Mouse (Mus musculus) limb, embryonic 14.5 days (tissue): ENCODE measurements around the gene Ifna6. TPM values are rescaled to one million over a fixed set of nuclear protein-coding genes. Genes with fewer than 3 reads are reported as not detected.
"Not testable (repeated sequence)": the region's sequence is repeated elsewhere in the genome, so short reads cannot be mapped to it uniquely, and the experiment has no call there.

Experiments used
- ATAC-seq: fragments of 200-750 bp; cut with Nextera tagmentation; 2 replicates; pipeline ENCODE4 v1.8.0; 2017; ENCODE audit warnings: low read depth, moderate number of reproducible peaks, moderate TSS enrichment; ENCODE audit not compliant: low FRiP score
- DNase-seq: peaks from one replicate; pipeline ENCODE4 v3.0.0-alpha.2; 2015; ENCODE audit warnings: low spot score
- H3K27ac ChIP-seq: fragments of 300-500 bp; sonication (generic); replicated peaks from 2 replicates; pipeline ENCODE4 v1.5.1; 2014; ENCODE audit warnings: low read depth, mild to moderate bottlenecking, low read length, moderate library complexity, mixed read lengths
- H3K27me3 ChIP-seq: fragments of 300-500 bp; sonication (generic); 2 replicates; pipeline ENCODE4 v1.6.1; 2014; ENCODE audit warnings: low read length, mixed read lengths; ENCODE audit not compliant: control insufficient read depth, insufficient read depth
- H3K36me3 ChIP-seq: fragments of 300-500 bp; sonication (generic); 2 replicates; pipeline ENCODE4 v1.6.1; 2014; ENCODE audit warnings: mild to moderate bottlenecking, low read length, moderate library complexity, mixed read lengths; ENCODE audit not compliant: control insufficient read depth, insufficient read depth
- H3K4me1 ChIP-seq: fragments of 300-500 bp; sonication (generic); 2 replicates; pipeline ENCODE4 v1.6.1; 2014; ENCODE audit warnings: antibody characterized with exemption, low read length, mixed read lengths; ENCODE audit not compliant: control insufficient read depth, insufficient read depth
- H3K4me2 ChIP-seq: fragments of 300-500 bp; sonication (generic); replicated peaks from 2 replicates; pipeline ENCODE4 v1.6.1; 2014; ENCODE audit warnings: low read depth, mild to moderate bottlenecking, low read length, moderate library complexity; ENCODE audit not compliant: severe bottlenecking
- H3K4me3 ChIP-seq: fragments of 300-500 bp; sonication (generic); replicated peaks from 2 replicates; pipeline ENCODE4 v1.5.1; 2014; ENCODE audit warnings: low read length
- H3K9ac ChIP-seq: fragments of 300-500 bp; sonication (generic); 2 replicates; pipeline ENCODE4 v1.6.1; 2014; ENCODE audit warnings: mild to moderate bottlenecking, low read depth, low read length, moderate library complexity; ENCODE audit not compliant: severe bottlenecking
- H3K9me3 ChIP-seq: fragments of 300-500 bp; sonication (generic); 2 replicates; pipeline ENCODE4 v1.6.1; 2016; ENCODE audit warnings: low read length; ENCODE audit not compliant: control insufficient read depth
- POLR2A ChIP-seq: fragments of 200-500 bp; IDR thresholded peaks from 2 replicates; pipeline ENCODE4 v1.8.0; 2012; ENCODE audit warnings: inconsistent platforms, mild to moderate bottlenecking, moderate library complexity, borderline replicate concordance; ENCODE audit not compliant: insufficient read depth, insufficient read length; ENCODE audit errors: extremely low read depth
- WGBS: fragments of 180-500 bp; shearing (Covaris S2); extraction: QIAGEN DNeasy Blood & Tissue Kit; methylation state at CpG from one replicate; pipeline ENCODE4 v1.1.7; 2014; 5-methylcytosine and 5-hydroxymethylcytosine counted together
- polyA plus RNA-seq, 2 experiments: library from polyadenylated mRNA; depleted of rRNA in 1 of 2; stranded (reverse) in 1 of 2; unstranded in 1 of 2; fragments of >200 nt; fragmentation: Nextera tagmentation in 1 of 2; extraction: Ambion mirVana in 1 of 2; gene quantifications; 2 replicates each; pipeline versions ENCODE4 v1.2.1 to v1.2.3; 2012 to 2014

The Ifna6 gene
- polyA plus RNA-seq, 2 experiments = not detected

- Histone ChIP-seq H3K36me3 (no peaks in the 10 kb centered on the region), H3K4me2 (no peak within 1 kb of the TSS), H3K4me1 (no peaks in the 10 kb centered on the region), H3K27me3 (no peaks in the 10 kb centered on the region), H3K9me3 (no peaks in the 10 kb centered on the region), H3K9ac (no peak within 1 kb of the TSS), H3K27ac (no peak within 1 kb of the TSS), H3K4me3 (no peak within 1 kb of the TSS)
- no peak for DNase-seq
- WGBS = 59% methylated on average over 3 of the region's 3 CpGs
- no peak for ATAC-seq
- TF ChIP-seq POLR2A = no peak
Measured at GRCm38 (mm10) chr4:88815928-88816327, 11.3 kb upstream of the Ifna6 start, which contains the start of gene Ifna7. TSS of gene Ifna7 (plus strand) at chr4:88816228.

DNA sequence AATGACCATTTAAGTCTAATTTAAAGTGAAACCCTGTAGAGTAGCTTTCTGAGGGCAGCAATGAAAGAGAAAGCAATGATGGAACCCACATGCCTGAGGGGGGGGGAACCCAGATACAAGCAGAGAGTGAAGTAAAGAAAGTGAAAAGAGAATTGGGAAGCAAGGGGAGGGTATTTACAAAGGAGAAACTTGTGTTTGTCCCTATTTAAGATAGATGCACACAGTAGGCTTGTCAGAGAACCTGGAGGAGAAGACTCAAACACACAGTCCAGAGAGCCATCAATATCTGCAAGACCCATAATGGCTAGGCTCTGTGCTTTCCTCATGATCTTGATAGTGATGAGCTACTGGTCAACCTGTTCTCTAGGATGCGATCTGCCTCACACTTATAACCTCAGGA, 7.6 kb upstream of the Ifna6 start, which contains the start of gene Ifna11:
Ifna11 (plus strand) TSS at position 301 of the 400 bp plus-strand sequence.
- no peak for TF ChIP-seq POLR2A
- ATAC-seq = no peak
- no peak within 1 kb of the TSS for H3K4me2 ChIP-seq
- no peaks in the 10 kb centered on the region for H3K4me1 ChIP-seq
- H3K27me3 ChIP-seq = no peaks in the 10 kb centered on the region
- H3K9me3 ChIP-seq = no peaks in the 10 kb centered on the region
- H3K36me3 ChIP-seq = no peaks in the 10 kb centered on the region
- DNase-seq = no peak
- no peak within 1 kb of the TSS for H3K4me3 ChIP-seq
- H3K9ac ChIP-seq = no peak within 1 kb of the TSS
- H3K27ac ChIP-seq = no peak within 1 kb of the TSS
- 75% methylated on average over 1 of the region's 1 CpGs for WGBS

DNA sequence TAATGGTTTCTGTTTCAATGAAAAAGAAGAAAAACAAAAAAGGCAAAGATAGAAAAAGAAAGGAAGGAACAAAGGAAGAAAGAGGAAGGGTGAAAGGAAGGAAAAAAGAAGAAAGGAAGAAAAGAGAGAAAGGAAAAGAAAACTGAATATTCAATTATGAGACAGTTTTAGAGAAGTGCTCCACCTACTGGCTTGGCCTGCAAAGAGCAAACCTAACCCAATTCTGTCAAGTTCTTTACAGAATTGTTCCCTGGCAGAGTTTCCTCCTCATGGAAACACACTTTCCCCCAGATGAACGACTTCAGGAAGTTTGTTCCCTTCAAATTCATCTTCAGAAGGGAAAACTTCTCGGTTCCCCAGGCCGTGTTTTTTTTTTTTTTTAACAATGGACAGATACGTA, 4.2 kb upstream of the Ifna6 start:
- Histone ChIP-seq H3K9me3 (no peaks in the 10 kb centered on the region), H3K27me3 (no peaks in the 10 kb centered on the region), H3K4me3 (no peak overlapping the region), H3K36me3 (no peaks in the 10 kb centered on the region), H3K9ac (no peak overlapping the region), H3K27ac (no peak overlapping the region), H3K4me2 (no peak overlapping the region), H3K4me1 (no peaks in the 10 kb centered on the region)
- ATAC-seq = no peak
- no peak for TF ChIP-seq POLR2A
- 23% methylated on average over 4 of the region's 4 CpGs for WGBS
- DNase-seq = peak; percentile 11

GRCm38 (mm10) chr4:88830523-88830922, 3.3 kb downstream of the Ifna6 start:
- H3K27ac ChIP-seq = no peak overlapping the region
- no peak for TF ChIP-seq POLR2A
- H3K4me3 ChIP-seq = no peak overlapping the region
- H3K9me3 ChIP-seq = no peaks in the 10 kb centered on the region
- H3K36me3 ChIP-seq = no peaks in the 10 kb centered on the region
- no peaks in the 10 kb centered on the region for H3K27me3 ChIP-seq
- H3K9ac ChIP-seq = no peak overlapping the region
- no peak overlapping the region for H3K4me2 ChIP-seq
- no peaks in the 10 kb centered on the region for H3K4me1 ChIP-seq
- peak; percentile 21 for DNase-seq
- ATAC-seq = no peak
- 24% methylated on average over 4 of the region's 4 CpGs for WGBS

DNA sequence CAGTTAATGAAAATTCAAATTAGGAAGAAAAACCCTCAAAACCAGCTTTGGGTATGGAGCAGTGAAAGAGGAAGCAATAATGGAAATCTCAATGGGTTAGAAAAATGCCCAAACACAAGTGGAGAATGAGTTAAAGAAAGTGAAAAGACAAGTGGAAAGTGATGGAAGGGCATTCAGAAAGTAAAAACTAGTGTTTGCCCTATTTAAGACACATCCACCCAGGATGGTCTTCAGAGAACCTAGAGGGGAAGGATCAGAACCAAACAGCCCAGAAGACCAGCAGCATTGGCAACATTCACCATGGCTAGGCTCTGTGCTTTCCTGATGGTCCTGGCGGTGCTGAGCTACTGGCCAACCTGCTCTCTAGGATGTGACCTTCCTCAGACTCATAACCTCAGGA, 8.0 kb downstream of the Ifna6 start, which contains the start of gene Ifna5:
Ifna5 (plus strand) TSS at position 301 of the 400 bp plus-strand sequence.
- not testable (repeated sequence) for ATAC-seq, H3K27ac ChIP-seq, H3K4me2 ChIP-seq, H3K9me3 ChIP-seq, H3K9ac ChIP-seq, DNase-seq, H3K4me1 ChIP-seq, H3K4me3 ChIP-seq, H3K27me3 ChIP-seq, H3K36me3 ChIP-seq
- WGBS = 63% methylated on average over 1 of the region's 1 CpGs

DNA sequence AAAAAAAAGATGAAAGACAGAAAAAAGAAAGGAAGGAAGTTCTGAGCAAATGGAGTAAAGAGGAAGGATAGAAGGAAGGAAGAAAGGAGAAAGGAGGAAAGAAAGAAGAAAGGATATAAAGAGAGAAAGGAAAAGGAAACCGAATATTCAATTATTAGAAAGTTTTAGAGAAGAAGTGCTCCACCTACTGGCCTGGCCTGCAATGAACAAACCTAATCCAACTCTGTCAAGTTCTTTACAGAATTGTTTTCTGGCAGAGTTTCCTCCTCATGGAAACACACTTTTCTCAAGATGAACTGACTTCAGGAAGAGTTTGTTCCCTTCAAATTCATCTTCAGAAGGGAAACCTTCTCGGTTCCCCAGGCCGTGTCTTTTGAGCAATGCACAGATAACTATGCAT, 11.6 kb downstream of the Ifna6 start:
- WGBS = 44% methylated on average over 3 of the region's 3 CpGs
- ATAC-seq = no peak
- DNase-seq = peak; percentile 10
- no peaks in the 10 kb centered on the region for H3K36me3 ChIP-seq
- no peak overlapping the region for H3K4me3 ChIP-seq
- TF ChIP-seq POLR2A = no peak
- H3K4me2 ChIP-seq = no peak overlapping the region
- no peak overlapping the region for H3K9ac ChIP-seq
- H3K9me3 ChIP-seq = no peaks in the 10 kb centered on the region
- no peak overlapping the region for H3K27ac ChIP-seq
- H3K27me3 ChIP-seq = no peaks in the 10 kb centered on the region
- no peaks in the 10 kb centered on the region for H3K4me1 ChIP-seq
